Mouse (Mus musculus) gastrocnemius, postnatal 10 days (tissue): ENCODE measurements around the gene Zfp385b. TPM values are rescaled to one million over a fixed set of nuclear protein-coding genes. Genes with fewer than 3 reads are reported as not detected.
A peak's percentile ranks its signal among the peaks of the same experiment; 100 is the strongest.

Experiments
- DNase-seq: peaks from one replicate; pipeline ENCODE4 v3.0.0; 2021; ENCODE audit warnings: mixed read lengths
- total RNA-seq, 2 experiments: library from RNA; stranded (reverse); gene quantifications; 2 replicates each; pipeline ENCODE4 v1.2.3; 2021

Zfp385b gene
- total RNA-seq, 2 experiments from 2014 or later: 5.2 to 7.1 TPM

- DNase-seq: no peak
Observed at GRCm38 (mm10) chr2:77518693-77519092, 300.7 kb downstream of the Zfp385b start.

GRCm38 (mm10) chr2:77516606-77517005 is 302.8 kb downstream of the Zfp385b start:
- DNase-seq: no peak

GRCm38 (mm10) chr2:77515654-77516053 is 303.8 kb downstream of the Zfp385b start:
- DNase-seq: no peak

GRCm38 (mm10) chr2:77515011-77515410 is 304.4 kb downstream of the Zfp385b start:
- no peak for DNase-seq

DNA sequence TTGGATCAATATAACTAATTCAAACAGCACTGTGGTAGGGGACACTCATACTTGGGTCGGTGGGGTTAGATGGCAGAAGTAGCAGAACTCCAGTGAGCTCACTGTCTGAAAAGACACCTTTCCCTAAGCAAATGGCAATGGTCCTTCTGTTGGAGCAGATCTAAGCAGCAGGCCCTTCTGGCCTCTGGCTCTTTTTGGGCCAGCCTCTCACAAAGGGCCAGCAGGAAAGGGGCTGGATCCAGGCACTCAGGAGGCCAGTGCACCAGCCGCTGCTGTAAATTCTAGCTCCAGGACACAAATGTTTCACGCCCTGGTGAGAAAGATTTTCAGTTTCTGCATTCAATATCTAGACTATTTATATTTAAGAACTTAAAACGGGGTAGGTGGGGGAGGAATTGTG is 305.0 kb downstream of the Zfp385b start:
- DNase-seq: no peak

- no peak for DNase-seq
Observed at GRCm38 (mm10) chr2:77508731-77509130, 310.7 kb downstream of the Zfp385b start.

GRCm38 (mm10) chr2:77506308-77506707 is 313.1 kb downstream of the Zfp385b start:
- DNase-seq: no peak

DNA sequence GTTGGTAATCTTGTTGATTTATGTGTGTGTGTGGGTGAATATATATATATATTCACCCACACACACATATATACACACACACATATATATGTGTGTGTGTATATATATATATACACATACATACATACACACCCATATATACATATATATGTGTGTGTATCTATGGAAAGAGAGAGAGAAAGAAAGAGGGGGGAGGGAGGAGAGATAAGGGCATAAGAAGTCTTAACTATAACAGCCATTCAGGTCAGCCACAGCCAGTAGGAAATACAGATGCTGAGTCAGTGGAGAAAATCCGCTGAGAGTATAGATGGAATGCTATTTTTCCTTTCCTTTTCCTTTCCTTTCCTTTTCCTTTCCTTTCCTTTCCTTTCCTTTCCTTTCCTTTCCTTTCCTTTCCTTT is 313.8 kb downstream of the Zfp385b start:
- no peak for DNase-seq

DNA sequence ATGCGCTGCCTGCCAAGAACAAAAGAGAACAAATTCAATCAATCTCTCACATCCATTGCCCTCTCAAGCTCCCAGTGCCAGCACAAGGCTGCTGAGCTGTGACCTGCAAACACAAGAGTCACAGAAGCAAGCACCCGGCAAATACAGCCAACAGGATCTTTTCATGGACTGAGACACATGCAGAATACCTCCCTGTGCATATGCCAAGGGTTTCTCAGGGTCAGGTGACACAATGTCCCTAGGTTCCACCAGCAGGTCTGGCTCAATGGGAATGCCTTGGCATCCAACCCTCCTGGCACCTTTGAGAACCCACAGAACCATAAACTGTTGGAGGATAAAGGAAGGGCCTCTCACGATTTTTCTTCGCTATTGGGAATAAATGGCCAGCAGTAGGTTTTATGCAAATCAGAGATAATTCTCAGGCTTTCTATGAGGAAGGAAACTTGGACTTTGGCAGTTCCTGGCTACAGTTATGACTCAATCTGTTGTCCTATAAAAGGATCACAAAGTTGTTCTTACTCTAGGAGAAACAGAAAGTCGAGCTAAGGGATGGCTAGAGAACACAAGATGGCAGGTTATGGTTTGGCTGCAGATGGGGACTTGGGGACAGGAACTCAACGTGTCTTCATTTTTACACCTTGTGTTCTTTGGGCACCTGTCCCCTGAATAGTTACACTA is 315.6 kb downstream of the Zfp385b start:
- no peak for DNase-seq

GRCm38 (mm10) chr2:77503217-77503616 is 316.2 kb downstream of the Zfp385b start:
- DNase-seq: no peak

- no peak for DNase-seq
Observed at GRCm38 (mm10) chr2:77502458-77502857, 317.0 kb downstream of the Zfp385b start.

DNA sequence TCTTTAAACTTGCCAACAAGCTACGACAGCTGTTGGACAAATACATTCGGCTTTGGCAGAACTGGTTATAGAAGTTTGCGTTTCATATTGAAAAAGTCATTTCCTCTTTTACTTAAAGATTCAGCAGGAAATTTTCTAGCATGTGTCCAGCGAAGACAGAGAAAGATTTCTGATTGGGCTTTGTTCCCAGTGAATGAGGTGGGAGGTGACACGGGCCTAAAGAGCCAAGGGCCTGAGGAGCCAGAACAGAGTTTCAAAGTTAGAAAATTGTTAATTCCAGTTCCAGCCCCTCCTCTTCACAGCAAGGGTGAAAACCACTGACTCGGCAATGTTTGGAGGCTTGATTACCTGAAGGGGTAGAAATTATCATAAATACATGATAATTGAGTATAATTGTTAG is 319.0 kb downstream of the Zfp385b start:
- no peak for DNase-seq

GRCm38 (mm10) chr2:77498379-77498778 is 321.1 kb downstream of the Zfp385b start:
- DNase-seq: no peak

DNA sequence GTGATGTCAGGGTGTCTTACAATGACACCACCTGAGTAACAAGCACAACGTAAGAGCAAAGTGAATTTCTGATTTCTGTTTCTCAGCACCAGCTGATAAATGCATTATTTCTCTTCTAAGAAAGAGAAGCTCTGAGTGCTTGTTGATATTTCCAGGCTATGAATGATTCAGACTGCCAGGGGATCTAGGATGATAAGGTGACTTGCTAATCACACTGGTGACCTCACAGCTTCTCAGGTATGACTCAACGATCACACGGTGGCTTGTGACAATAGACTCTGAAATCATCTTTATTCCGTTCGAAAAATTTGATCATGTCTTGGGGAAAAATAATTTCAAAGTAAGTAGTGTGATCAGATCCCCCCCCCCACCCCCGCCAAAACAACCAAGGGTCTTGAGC is 321.5 kb downstream of the Zfp385b start:
- DNase-seq: no peak

DNA sequence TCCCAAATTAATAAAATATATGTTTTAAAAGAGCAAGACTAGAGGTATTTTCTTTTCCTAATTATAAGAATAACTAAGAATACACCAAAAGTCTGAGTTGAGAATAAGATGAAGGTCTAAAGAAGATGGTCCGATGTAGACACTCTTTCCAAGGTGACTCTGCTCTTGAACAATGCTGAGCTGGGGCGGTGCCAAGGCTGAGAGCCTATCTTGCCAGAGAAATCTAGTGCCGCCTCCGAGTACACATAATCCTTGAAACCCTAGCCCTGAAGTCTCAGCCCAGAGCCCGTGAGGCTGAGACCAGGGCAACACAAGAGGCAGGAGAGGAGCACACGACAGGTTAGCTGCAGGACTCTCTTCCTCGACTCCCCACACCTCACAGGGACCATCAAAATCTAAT is 323.4 kb downstream of the Zfp385b start:
- DNase-seq: peak; percentile 28

DNA sequence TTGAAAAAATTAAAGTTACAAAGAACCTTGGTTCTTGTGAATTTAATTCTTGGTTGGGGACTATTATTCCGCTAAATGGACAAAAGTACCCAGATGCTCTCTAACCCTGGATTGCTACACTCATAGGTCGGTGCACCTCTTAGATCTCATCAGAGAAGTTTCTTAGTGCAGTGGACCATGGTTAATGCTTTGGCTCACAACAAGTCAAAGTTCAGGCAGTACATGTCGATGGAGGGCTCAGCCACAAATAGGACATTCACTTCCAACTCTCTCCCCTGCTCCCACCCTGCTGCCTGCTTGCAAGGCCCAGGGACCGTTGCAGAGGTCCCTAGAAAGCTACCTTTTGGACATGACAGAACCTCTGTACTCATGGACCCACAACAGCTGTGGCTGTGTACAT is 324.1 kb downstream of the Zfp385b start:
- DNase-seq: no peak

DNA sequence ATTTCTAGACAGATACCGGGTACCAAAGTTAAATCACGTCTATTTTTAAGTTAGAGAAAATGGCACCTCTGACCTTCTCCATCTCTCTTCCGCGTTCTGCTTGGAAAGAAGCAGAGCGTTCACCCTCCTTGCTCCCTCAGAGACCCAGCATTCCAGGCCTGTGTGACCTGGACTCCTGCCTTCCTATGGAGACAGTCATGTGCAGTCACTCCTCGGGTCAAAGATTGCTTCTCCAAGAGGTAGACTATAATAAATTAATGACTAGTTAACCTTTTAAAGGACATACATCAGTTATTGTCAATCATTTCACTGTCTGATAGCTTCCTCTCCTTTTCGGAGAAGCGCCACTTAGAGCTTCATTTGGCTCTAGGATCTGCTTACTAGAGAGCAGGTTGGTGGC is 325.7 kb downstream of the Zfp385b start:
- DNase-seq: no peak

- DNase-seq: no peak
Observed at GRCm38 (mm10) chr2:77487151-77487550, 332.3 kb downstream of the Zfp385b start.

DNA sequence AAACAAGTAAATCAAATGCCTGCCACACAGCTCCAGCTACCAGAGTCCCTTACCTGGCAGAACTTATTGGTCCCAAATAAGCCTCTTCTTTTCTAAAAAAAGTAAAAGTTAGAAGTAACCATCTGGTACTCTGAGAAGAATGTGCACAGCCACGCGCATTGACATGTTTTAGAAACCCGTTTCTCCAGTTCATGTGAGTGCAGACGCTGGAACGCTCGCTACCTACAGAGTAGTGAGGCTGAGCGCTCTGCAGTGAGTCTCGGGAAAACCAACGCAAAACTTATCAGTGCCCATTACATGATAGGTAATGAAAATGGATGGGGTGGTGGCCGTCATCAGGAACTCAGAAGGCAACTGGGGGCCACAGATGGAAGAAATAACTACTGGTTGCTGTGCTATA is 338.2 kb downstream of the Zfp385b start:
- DNase-seq: no peak

GRCm38 (mm10) chr2:77477536-77477935 is 341.9 kb downstream of the Zfp385b start:
- DNase-seq: no peak

GRCm38 (mm10) chr2:77476444-77476843 is 343.0 kb downstream of the Zfp385b start:
- DNase-seq: no peak

DNA sequence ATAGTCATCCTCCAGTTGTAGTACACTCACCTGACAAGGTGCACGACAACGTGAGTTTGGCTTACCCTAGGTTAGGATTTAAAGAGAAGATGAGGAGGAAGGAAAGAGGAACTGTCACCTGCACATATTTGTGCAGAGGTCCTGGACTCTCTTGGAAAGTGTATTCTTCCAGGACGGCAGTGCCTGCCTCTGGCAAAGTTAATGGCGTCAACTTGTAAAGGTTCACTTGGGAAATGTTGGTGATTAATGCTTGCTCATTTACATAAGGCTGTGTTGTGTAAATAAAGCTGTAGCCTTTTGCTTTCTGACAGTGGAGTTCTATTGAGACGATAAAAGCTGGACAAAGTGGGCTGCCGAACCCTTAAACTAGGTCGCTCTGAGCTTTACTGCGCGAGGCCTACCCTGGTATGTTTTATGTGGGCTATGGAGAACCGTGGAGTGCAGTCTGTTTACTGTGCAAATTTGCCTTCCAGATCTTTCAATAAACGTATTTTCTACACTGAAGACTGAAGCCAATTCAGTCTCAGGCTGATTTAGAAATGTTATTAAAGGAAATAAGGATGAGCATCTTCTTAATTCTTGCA is 347.1 kb downstream of the Zfp385b start:
- DNase-seq: no peak

- DNase-seq: no peak
Observed at GRCm38 (mm10) chr2:77470716-77471115, 348.7 kb downstream of the Zfp385b start.

- no peak for DNase-seq
Observed at GRCm38 (mm10) chr2:77461413-77461812, 358.0 kb downstream of the Zfp385b start.
